Mouse (Mus musculus) hindbrain, embryonic 13.5 days (tissue): Measurements from ENCODE around the gene 4930518I15Rik. TPM values are rescaled to one million over a fixed set of nuclear protein-coding genes. Genes with fewer than 3 reads are reported as not detected.
"Not testable (repeated sequence)": the region's sequence is repeated elsewhere in the genome, so short reads cannot be mapped to it uniquely, and the experiment has no call there.

ENCODE experiments used
- ATAC-seq: fragments of 200-750 bp; cut with Nextera tagmentation; 2 replicates; pipeline ENCODE4 v1.8.0; 2017; ENCODE audit warnings: moderate TSS enrichment; ENCODE audit not compliant: low FRiP score
- H3K27ac ChIP-seq: fragments of 300-500 bp; sonication (generic); 2 replicates; pipeline ENCODE4 v1.5.1; 2015; ENCODE audit warnings: inconsistent platforms, mild to moderate bottlenecking, moderate library complexity
- H3K27me3 ChIP-seq: fragments of 300-500 bp; sonication (generic); 2 replicates; pipeline ENCODE4 v1.6.1; 2015; ENCODE audit warnings: mild to moderate bottlenecking, inconsistent platforms
- H3K36me3 ChIP-seq: fragments of 300-500 bp; sonication (generic); 2 replicates; pipeline ENCODE4 v1.6.1; 2015; ENCODE audit warnings: mild to moderate bottlenecking, inconsistent platforms
- H3K4me1 ChIP-seq: fragments of 300-500 bp; sonication (generic); replicated peaks from 2 replicates; pipeline ENCODE4 v1.6.1; 2015; ENCODE audit warnings: inconsistent platforms
- H3K4me2 ChIP-seq: fragments of 300-500 bp; sonication (generic); 2 replicates; pipeline ENCODE4 v1.6.1; 2015; ENCODE audit warnings: inconsistent platforms, mild to moderate bottlenecking, moderate library complexity
- H3K4me3 ChIP-seq: fragments of 300-500 bp; sonication (generic); 2 replicates; pipeline ENCODE4 v1.5.1; 2015; ENCODE audit warnings: mild to moderate bottlenecking, inconsistent platforms
- H3K9ac ChIP-seq: fragments of 300-500 bp; sonication (generic); 2 replicates; pipeline ENCODE4 v1.6.1; 2015; ENCODE audit warnings: mild to moderate bottlenecking, inconsistent platforms
- H3K9me3 ChIP-seq: fragments of 300-500 bp; sonication (generic); 2 replicates; pipeline ENCODE4 v1.6.1; 2016; ENCODE audit warnings: inconsistent platforms
- WGBS: fragments of 180-500 bp; shearing (Covaris S2); methylation state at CpG from one replicate; pipeline ENCODE4 v1.1.7; 2015; 5-methylcytosine and 5-hydroxymethylcytosine counted together
- polyA plus RNA-seq: library from polyadenylated mRNA; unstranded; fragments of >200 nt; fragmentation: Nextera tagmentation; extraction: Ambion mirVana; gene quantifications from 2 replicates; pipeline ENCODE4 v1.2.1, GENCODE M21; 2015

4930518I15Rik gene
- 12.0 and 12.6 TPM in 2 replicates for polyA plus RNA-seq

DNA sequence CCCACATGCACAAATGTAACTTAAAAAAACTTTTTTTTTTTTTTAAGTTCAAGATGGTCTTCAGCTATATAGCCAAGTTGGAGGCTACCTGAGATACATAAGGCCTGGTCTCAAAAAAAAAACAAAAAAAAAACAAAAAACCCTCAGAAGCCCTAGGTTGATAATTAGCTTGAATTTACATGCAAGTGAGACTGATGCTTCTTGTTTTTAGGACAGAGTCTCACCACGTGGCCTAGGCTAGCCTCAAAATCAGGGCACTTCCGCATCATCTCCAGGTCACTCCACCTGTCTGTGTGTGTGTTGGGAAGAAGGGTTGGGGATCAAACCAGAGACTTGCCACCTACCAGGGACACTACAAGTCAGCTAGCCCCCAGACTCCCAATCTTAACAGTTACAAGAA lies at the start of gene 4930518I15Rik:
4930518I15Rik (minus strand) TSS at position 112 of the 400 bp plus-strand sequence.
- H3K4me1 ChIP-seq, result peaks cover 27% of the 10 kb centered on the region
- no peak within 1 kb of the TSS for H3K4me3 ChIP-seq
- WGBS, result 82% methylated on average over 2 of the region's 2 CpGs
- H3K4me2 ChIP-seq, result no peak within 1 kb of the TSS
- ATAC-seq, result no peak
- H3K27ac ChIP-seq, result no peak within 1 kb of the TSS
- H3K36me3 ChIP-seq, result peaks cover 29% of the 10 kb centered on the region
- no peak within 1 kb of the TSS for H3K9ac ChIP-seq
- H3K27me3 ChIP-seq, result no peaks in the 10 kb centered on the region
- H3K9me3 ChIP-seq, result no peaks in the 10 kb centered on the region

DNA sequence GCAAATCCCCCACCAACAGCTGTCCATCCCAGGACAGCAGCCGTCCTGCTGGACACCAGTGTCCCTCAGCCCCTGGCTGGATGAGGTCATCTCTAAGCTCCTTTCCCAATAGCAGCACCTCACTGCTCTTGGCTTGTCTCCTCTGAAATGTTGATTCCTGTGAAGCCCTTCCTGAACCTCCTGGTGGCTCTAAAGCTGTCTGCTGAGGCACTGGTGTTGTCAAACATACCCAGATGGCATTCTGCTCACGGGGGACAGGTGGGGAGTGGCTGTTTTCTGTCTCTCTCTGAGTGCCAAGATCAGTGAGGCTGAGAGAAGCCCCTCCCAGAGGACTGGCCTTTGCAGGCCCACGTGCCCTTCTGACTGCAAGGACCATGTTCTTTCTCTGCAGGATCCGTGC lies 48.2 kb upstream of the 4930518I15Rik start:
- not testable (repeated sequence) for H3K9me3 ChIP-seq, H3K4me1 ChIP-seq, H3K4me3 ChIP-seq, H3K4me2 ChIP-seq, ATAC-seq, H3K27ac ChIP-seq, H3K27me3 ChIP-seq, H3K9ac ChIP-seq, H3K36me3 ChIP-seq
- WGBS, result 29% methylated on average over 4 of the region's 4 CpGs

DNA sequence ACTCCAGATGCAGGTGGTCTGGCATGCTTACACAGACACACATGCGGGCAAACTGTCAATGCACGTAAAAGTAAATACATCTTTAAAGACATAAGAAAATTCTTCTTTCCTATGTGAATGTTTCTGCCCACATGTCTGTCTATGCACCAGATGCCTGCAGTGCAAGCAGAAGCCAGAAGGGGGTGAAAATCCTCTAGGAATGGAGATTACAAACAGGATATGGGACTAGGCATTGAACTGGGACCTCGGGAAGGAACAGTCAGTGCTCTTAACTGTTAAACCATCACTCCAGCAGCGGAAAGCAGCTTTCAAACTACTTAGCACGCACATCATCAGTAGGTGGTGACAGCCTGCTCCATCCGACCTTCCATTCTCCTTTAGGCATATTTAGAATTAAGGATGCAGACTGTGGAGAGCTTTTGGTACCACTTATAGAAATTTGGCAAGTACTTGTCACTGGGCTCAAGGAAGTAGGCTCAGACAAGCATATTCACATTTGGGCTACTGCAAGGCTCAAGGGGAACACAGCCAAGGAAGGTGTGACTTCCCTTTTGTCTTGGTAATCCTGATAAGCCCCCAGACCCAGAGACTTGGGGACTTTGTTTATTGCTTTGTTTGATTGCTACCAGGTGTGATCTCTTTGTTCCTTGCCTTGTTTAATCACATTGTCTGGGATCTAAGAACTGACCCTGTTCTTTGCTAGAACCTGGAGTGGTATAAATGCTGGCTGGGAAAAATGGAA lies 47.4 kb upstream of the 4930518I15Rik start:
- 33% methylated on average over 6 of the region's 6 CpGs for WGBS
- Histone ChIP-seq H3K4me3 (no peak overlapping the region), H3K27me3 (no peaks in the 10 kb centered on the region), H3K4me2 (no peak overlapping the region), H3K27ac (no peak overlapping the region), H3K4me1 (no peaks in the 10 kb centered on the region), H3K36me3 (no peaks in the 10 kb centered on the region), H3K9ac (no peak overlapping the region), H3K9me3 (no peaks in the 10 kb centered on the region)
- ATAC-seq, result no peak

DNA sequence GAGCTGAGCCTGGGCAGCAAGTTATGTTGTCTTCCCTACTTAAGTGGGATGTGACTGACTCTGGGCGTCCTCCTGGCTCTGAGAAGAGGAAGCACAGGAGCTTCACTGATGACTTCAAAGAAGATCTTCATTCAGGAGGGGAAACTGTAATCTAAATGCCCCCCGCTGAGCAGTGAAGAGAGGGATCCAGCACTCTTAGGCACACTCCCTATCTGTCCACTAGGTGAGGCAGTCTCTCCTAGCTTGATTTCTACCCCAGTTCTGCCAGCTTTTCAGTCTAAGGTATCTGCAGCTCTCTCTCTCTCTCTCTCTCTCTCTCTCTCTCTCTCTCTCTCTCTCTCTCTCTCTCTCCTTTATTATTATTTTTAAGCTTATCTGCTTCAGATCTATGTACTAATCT lies 45.6 kb upstream of the 4930518I15Rik start:
- Histone ChIP-seq H3K36me3 (no peaks in the 10 kb centered on the region), H3K27me3 (no peaks in the 10 kb centered on the region), H3K4me2 (no peak overlapping the region), H3K9ac (no peak overlapping the region), H3K9me3 (no peaks in the 10 kb centered on the region), H3K27ac (no peak overlapping the region), H3K4me1 (no peaks in the 10 kb centered on the region), H3K4me3 (no peak overlapping the region)
- WGBS, result 30% methylated on average over 2 of the region's 2 CpGs
- no peak for ATAC-seq

DNA sequence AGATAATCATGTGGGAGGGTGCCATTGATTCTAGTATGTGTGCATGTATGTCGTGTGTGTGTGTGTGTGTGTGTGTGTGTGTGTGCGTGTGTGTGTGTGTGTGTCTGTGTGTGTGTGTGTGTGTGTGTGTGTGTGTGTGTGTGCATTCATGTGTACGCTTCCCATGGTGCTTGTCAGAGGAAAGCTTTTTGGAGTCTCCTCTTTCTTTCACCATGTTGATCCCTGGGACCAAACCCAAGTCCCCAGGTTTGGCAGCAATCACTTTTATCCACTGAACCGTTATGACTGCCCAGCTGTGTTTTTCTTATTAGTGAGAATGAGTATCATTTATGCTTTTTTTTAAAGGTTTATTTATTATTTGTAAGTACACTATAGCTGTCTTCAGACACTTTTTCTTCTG lies 44.7 kb upstream of the 4930518I15Rik start:
- not testable (repeated sequence) for H3K27ac ChIP-seq, H3K27me3 ChIP-seq, H3K4me3 ChIP-seq, H3K9ac ChIP-seq, H3K36me3 ChIP-seq, H3K9me3 ChIP-seq, ATAC-seq, H3K4me1 ChIP-seq, H3K4me2 ChIP-seq
- WGBS, result 78% methylated on average over 3 of the region's 4 CpGs

DNA sequence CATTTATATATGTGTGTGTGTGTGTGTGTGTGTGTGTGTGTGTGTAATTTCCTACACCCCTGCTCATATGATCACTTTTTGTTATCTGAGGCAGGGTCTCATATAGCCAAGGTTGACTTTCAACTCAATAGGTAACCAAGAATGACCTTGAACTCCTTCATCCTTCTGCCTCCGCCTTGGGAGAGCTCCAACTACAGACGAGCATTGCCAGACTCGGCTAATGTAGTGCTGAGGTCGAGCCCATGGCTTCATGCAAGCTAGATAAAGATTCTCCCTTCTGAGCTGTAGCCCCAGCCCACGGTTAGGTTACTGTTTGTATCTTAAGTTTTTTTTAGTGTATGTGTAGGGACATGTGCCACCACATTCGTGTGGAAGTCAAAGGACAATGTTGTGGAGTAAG lies 44.1 kb upstream of the 4930518I15Rik start:
- Histone ChIP-seq H3K4me2 (no peak overlapping the region), H3K27me3 (no peaks in the 10 kb centered on the region), H3K9ac (no peak overlapping the region), H3K4me3 (no peak overlapping the region), H3K36me3 (no peaks in the 10 kb centered on the region), H3K4me1 (no peaks in the 10 kb centered on the region), H3K9me3 (no peaks in the 10 kb centered on the region), H3K27ac (no peak overlapping the region)
- no peak for ATAC-seq
- WGBS, result 78% methylated on average over 6 of the region's 6 CpGs

DNA sequence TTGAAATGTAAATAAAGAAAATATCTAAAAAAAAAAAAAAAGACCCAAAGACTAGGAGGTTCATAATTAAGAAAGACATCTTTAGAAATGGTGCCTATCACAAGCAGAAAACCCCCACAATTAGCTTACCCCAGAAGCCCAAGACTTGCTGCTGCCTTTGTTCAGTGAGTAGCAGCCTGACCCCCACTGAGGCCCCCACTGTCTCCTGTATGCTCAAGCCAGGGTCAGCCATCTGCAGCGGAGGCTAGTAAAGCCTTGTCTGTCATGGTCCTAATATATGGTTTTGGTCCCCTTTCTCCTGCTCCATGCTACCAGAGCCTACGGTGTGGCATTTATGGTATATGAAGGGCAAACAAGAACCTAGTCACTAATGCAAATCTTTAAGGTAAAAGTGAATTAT lies 43.6 kb upstream of the 4930518I15Rik start:
- no peaks in the 10 kb centered on the region; the same call in 1 of the 2 replicates for H3K4me1 ChIP-seq
- H3K4me3 ChIP-seq, result no peak overlapping the region
- no peaks in the 10 kb centered on the region for H3K36me3 ChIP-seq
- no peak for ATAC-seq
- H3K9me3 ChIP-seq, result no peaks in the 10 kb centered on the region
- H3K4me2 ChIP-seq, result no peak overlapping the region
- no peaks in the 10 kb centered on the region for H3K27me3 ChIP-seq
- 80% methylated on average over 2 of the region's 2 CpGs for WGBS
- no peak overlapping the region for H3K9ac ChIP-seq
- no peak overlapping the region for H3K27ac ChIP-seq

DNA sequence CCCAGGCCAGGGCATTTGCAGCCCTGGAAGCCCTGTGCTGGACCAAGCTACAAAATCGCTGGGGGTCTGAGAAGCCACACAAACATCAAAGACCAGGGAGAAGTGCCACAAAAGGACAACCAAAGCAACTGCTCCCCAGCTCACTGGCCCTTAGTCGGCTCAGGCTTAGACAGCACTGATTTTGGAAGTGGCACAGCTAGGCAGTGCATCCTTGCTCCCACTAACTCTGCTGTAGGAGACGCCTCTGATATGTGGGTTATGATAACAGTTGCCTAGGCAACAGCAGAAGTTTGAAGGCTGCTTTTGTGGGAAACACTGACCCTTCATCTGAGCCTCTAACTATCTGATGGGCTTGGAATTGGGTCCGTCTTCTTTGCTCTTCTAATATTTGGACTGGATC lies 41.4 kb upstream of the 4930518I15Rik start:
- no peak overlapping the region for H3K4me3 ChIP-seq
- WGBS, result 79% methylated on average over 4 of the region's 4 CpGs

DNA sequence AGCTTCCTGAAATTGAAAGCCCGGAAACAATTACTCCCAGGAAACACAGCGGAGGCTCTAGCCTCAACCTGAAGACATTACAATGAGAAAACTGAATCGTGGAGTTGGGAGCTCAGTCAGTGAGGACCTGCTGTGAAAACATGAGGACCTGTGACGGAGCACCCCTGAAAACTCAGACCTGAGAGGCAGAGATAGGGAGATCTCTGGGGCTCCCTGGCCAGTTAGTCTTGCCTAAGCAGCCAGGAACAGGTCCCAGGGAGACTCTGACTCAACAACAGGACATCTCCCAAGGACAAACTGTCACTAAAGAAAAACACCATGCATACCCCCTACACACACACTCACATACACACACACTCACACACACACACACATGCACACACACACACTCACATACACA lies 40.6 kb upstream of the 4930518I15Rik start:
- no peak for ATAC-seq
- 74% methylated on average over 4 of the region's 4 CpGs for WGBS
- Histone ChIP-seq H3K4me2 (no peak overlapping the region), H3K9ac (no peak overlapping the region), H3K27ac (no peak overlapping the region), H3K36me3 (no peaks in the 10 kb centered on the region), H3K9me3 (no peaks in the 10 kb centered on the region), H3K27me3 (no peaks in the 10 kb centered on the region), H3K4me1 (no peaks in the 10 kb centered on the region; the same call in 1 of the 2 replicates), H3K4me3 (no peak overlapping the region)

More for the DNA sequence above, 41.4 kb upstream of the 4930518I15Rik start:
- H3K27me3 ChIP-seq, result no peaks in the 10 kb centered on the region
- no peaks in the 10 kb centered on the region; the same call in 1 of the 2 replicates for H3K4me1 ChIP-seq
- H3K36me3 ChIP-seq, result no peaks in the 10 kb centered on the region
- H3K4me2 ChIP-seq, result no peak overlapping the region
- no peak overlapping the region for H3K27ac ChIP-seq
- no peak overlapping the region for H3K9ac ChIP-seq
- ATAC-seq, result no peak
- no peaks in the 10 kb centered on the region for H3K9me3 ChIP-seq

DNA sequence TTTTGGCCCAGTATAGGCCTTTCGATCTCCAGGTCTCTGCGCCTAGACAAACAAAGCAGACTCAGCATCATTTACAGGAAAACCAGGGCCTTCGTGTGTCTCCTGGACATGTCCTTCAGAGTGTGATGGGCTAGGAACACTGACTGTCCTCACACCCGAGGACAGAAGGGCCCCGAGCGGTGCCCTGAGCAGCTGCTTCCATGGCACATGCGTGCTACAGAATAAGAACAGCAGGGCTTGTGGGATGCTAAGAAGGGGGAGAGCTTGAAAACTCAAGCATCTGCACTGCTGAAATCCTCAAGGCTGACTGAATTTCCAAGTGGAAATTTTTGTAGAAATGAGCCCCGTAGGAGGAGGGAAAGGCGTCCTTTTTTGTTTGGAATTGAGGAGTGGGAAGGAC lies 39.3 kb upstream of the 4930518I15Rik start:
- Histone ChIP-seq H3K4me1 (peaks cover 10% of the 10 kb centered on the region), H3K27me3 (no peaks in the 10 kb centered on the region), H3K9me3 (no peaks in the 10 kb centered on the region), H3K27ac (no peak overlapping the region), H3K4me3 (no peak overlapping the region), H3K4me2 (no peak overlapping the region), H3K9ac (no peak overlapping the region), H3K36me3 (no peaks in the 10 kb centered on the region)
- no peak for ATAC-seq
- WGBS, result 90% methylated on average over 9 of the region's 9 CpGs

DNA sequence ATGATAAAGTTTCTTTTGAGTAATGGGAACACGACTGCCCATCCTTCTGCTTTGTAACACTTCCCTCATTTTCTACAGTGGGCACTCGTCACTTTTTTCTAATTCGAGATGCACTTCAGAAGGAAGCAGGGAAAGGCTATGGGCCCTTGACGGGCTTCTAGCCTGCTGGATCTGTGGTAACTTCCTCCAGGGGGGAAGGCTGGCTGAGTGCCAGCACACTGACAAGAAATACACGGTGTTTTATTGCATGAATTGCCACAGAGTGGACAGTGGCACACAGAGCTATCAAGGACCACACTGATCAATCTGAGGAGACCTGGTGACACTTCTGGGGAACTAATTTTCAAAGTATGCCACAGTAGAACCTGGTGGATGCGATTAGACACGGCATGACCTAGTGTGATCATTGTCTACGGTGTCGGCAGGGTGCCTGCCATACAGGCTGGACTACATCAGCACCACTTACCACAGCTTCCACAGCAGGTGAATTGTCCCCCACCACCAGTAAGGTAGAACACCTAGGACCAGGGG lies 38.7 kb upstream of the 4930518I15Rik start:
- Histone ChIP-seq H3K27ac (no peak overlapping the region), H3K4me2 (no peak overlapping the region), H3K9ac (no peak overlapping the region), H3K4me3 (no peak overlapping the region), H3K9me3 (no peaks in the 10 kb centered on the region), H3K4me1 (peaks cover 14% of the 10 kb centered on the region), H3K36me3 (no peaks in the 10 kb centered on the region), H3K27me3 (no peaks in the 10 kb centered on the region)
- WGBS, result 76% methylated on average over 9 of the region's 9 CpGs
- no peak for ATAC-seq

DNA sequence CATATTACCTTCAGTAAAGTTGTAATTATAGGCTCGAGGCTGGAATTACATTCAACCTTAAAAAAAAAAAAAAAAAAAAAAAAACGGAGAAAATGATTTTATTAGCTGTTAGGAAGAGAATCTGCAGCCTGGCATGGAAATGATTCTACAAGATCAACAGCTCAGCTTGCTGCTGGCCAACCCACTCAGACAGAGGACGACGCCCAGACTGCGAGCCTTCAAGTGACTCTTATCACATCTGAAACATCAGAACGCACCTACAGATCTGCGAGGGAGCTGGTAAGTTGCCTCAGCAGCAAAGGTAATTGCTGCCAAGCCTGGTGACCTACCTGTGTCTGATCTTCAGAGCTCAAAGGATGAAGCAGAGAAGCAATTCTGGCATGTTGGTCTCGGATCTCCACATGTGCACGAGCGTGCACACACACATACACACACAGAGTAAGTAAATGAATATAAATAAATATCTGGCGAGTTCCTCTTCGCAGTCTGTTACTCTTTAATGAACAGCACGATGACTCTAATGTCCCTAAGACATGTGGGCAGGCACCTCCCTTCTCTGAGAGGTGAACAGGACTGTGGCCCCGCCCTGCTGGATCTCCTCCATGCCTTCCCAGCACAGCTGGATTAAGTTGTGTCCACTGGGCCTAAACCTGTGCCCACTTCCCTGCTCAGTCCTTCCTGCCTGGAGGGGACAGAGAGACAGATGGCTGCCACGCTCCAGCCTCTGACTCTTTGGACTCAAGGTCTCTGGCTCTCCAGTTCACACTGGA lies 36.9 kb upstream of the 4930518I15Rik start:
- no peak overlapping the region for H3K4me2 ChIP-seq
- peaks cover 14% of the 10 kb centered on the region for H3K4me1 ChIP-seq
- ATAC-seq, result no peak
- WGBS, result 87% methylated on average over 15 of the region's 15 CpGs
- no peak overlapping the region for H3K27ac ChIP-seq
- H3K9ac ChIP-seq, result no peak overlapping the region
- no peaks in the 10 kb centered on the region for H3K36me3 ChIP-seq
- no peaks in the 10 kb centered on the region for H3K27me3 ChIP-seq
- H3K9me3 ChIP-seq, result no peaks in the 10 kb centered on the region
- no peak overlapping the region for H3K4me3 ChIP-seq
